Mouse (Mus musculus) liver, postnatal 0 days (tissue): ENCODE results near the gene Fmod. TPM values are rescaled to one million over a fixed set of nuclear protein-coding genes. Genes with fewer than 3 reads are reported as not detected.

Source experiments
- ATAC-seq: fragments of 200-750 bp; cut with Nextera tagmentation; 2 replicates; pipeline ENCODE4 v1.8.0; 2017; ENCODE audit warnings: mild to moderate bottlenecking, moderate library complexity
- DNase-seq: peaks from one replicate; pipeline ENCODE4 v3.0.0-alpha.2; 2016
- H3K27ac ChIP-seq: fragments of 300-500 bp; sonication (generic); 2 replicates; pipeline ENCODE4 v1.5.1; 2014; ENCODE audit warnings: antibody characterized with exemption, moderate library complexity, mild to moderate bottlenecking, low read depth
- H3K27me3 ChIP-seq: fragments of 300-500 bp; sonication (generic); 2 replicates; pipeline ENCODE4 v1.6.1; 2014; ENCODE audit warnings: low read length, control low read depth, mixed read lengths; ENCODE audit not compliant: insufficient read depth
- H3K36me3 ChIP-seq: fragments of 300-500 bp; sonication (generic); replicated peaks from 2 replicates; pipeline ENCODE4 v1.6.1; 2014; ENCODE audit warnings: mild to moderate bottlenecking, control low read depth, low read length, moderate library complexity, mixed read lengths; ENCODE audit not compliant: insufficient read depth
- H3K4me1 ChIP-seq: fragments of 300-500 bp; sonication (generic); 2 replicates; pipeline ENCODE4 v1.6.1; 2014; ENCODE audit warnings: antibody characterized with exemption, mild to moderate bottlenecking, control low read depth; ENCODE audit not compliant: insufficient read depth
- H3K4me2 ChIP-seq: fragments of 300-500 bp; sonication (generic); 2 replicates; pipeline ENCODE4 v1.6.1; 2014; ENCODE audit warnings: low read depth, mild to moderate bottlenecking, low read length, moderate library complexity, mixed read lengths
- H3K4me3 ChIP-seq: fragments of 300-500 bp; sonication (generic); 2 replicates; pipeline ENCODE4 v1.5.1; 2014; ENCODE audit warnings: low read depth, low read length
- H3K9ac ChIP-seq: fragments of 300-500 bp; sonication (generic); replicated peaks from 2 replicates; pipeline ENCODE4 v1.6.1; 2014; ENCODE audit warnings: mild to moderate bottlenecking, moderate library complexity
- H3K9me3 ChIP-seq: fragments of 300-500 bp; sonication (generic); 2 replicates; pipeline ENCODE4 v1.6.1; 2016; ENCODE audit warnings: mild to moderate bottlenecking, control low read depth, low read length, mixed read lengths
- CTCF ChIP-seq: sonication (generic); IDR thresholded peaks from 2 replicates; pipeline ENCODE4 v1.5.1; 2016; ENCODE audit warnings: antibody characterized with exemption, low read depth
- EP300 ChIP-seq: IDR thresholded peaks from 2 replicates; pipeline ENCODE4 v1.6.1; 2016; ENCODE audit warnings: antibody characterized with exemption, low read depth, mild to moderate bottlenecking
- WGBS: fragments of 180-500 bp; shearing (Covaris S2); extraction: QIAGEN DNeasy Blood & Tissue Kit; methylation state at CpG from one replicate; pipeline ENCODE4 v1.1.7; 2014; ENCODE audit not compliant: insufficient replicate concordance; 5-methylcytosine and 5-hydroxymethylcytosine counted together
- polyA plus RNA-seq: library from polyadenylated mRNA; unstranded; fragments of >200 nt; fragmentation: Nextera tagmentation; extraction: Ambion mirVana; gene quantifications from 2 replicates; pipeline ENCODE4 v1.2.1, GENCODE M21; 2015

The Fmod gene
- polyA plus RNA-seq, 1 experiment from 2014 or later: 1.6 TPM

- peaks cover 59% of the 10 kb centered on the region for H3K4me1 ChIP-seq
- H3K4me3 ChIP-seq: peak overlapping the region; percentile 79
- DNase-seq: no peak
- H3K36me3 ChIP-seq: peaks cover 39% of the 10 kb centered on the region
- peak overlapping the region; percentile 80 for H3K4me2 ChIP-seq
- TF ChIP-seq EP300 (no peak), CTCF (no peak)
- H3K9ac ChIP-seq: peak overlapping the region; percentile 81
- H3K27ac ChIP-seq: peak overlapping the region; percentile 75
- 68% methylated on average over 2 of the region's 2 CpGs for WGBS
- ATAC-seq: no peak
- no peaks in the 10 kb centered on the region for H3K27me3 ChIP-seq
- H3K9me3 ChIP-seq: no peaks in the 10 kb centered on the region
These were observed 39.7 kb downstream of the Fmod start for GRCm38 (mm10) chr1:134076789-134077188.

- peak; percentile 64 for DNase-seq
- H3K4me1 ChIP-seq: peaks cover 62% of the 10 kb centered on the region
These were observed 40.5 kb downstream of the Fmod start for GRCm38 (mm10) chr1:134077389-134078060.

GRCm38 (mm10) chr1:134078061-134078795 is 41.2 kb downstream of the Fmod start:
- H3K4me1 ChIP-seq: peaks cover 64% of the 10 kb centered on the region
- H3K4me3 ChIP-seq: peak overlapping the region; percentile 79
- peak overlapping the region; percentile 80 for H3K4me2 ChIP-seq
- peak overlapping the region; percentile 81 for H3K9ac ChIP-seq
- H3K27ac ChIP-seq: peak overlapping the region; percentile 75
- DNase-seq (peak; percentile 79), ATAC-seq (peak; percentile 7; the same call in 1 of the 2 replicates)
- H3K9me3 ChIP-seq: no peaks in the 10 kb centered on the region
- 3% methylated on average over 19 of the region's 19 CpGs for WGBS
- no peaks in the 10 kb centered on the region for H3K27me3 ChIP-seq
- TF ChIP-seq EP300 (peak; percentile 37; the same call in 1 of the 2 replicates), CTCF (no peak)
- H3K36me3 ChIP-seq: peaks cover 39% of the 10 kb centered on the region

More at GRCm38 (mm10) chr1:134077389-134078060, 40.5 kb downstream of the Fmod start:
- no peaks in the 10 kb centered on the region for H3K9me3 ChIP-seq
- H3K27me3 ChIP-seq: no peaks in the 10 kb centered on the region
- H3K9ac ChIP-seq: peak overlapping the region; percentile 81
- TF ChIP-seq EP300: peak; percentile 37
- TF ChIP-seq CTCF: peak; percentile 49
- peaks cover 39% of the 10 kb centered on the region for H3K36me3 ChIP-seq
- H3K4me3 ChIP-seq: peak overlapping the region; percentile 79
- 11% methylated on average over 14 of the region's 14 CpGs for WGBS
- ATAC-seq: no peak
- H3K27ac ChIP-seq: peak overlapping the region; percentile 75
- H3K4me2 ChIP-seq: peak overlapping the region; percentile 80

- WGBS: 0% methylated on average over 50 of the region's 62 CpGs
- ATAC-seq: peak; percentile 92
- DNase-seq: peak; percentile 99
- peaks cover 66% of the 10 kb centered on the region for H3K4me1 ChIP-seq
- H3K27ac ChIP-seq: peak within 1 kb of the TSS; percentile 75
- TF ChIP-seq CTCF: peak; percentile 18; the same call in 1 of the 2 replicates
- peak; percentile 78; the same call in 1 of the 2 replicates for TF ChIP-seq EP300
- peak within 1 kb of the TSS; percentile 79 for H3K4me3 ChIP-seq
- no peaks in the 10 kb centered on the region for H3K9me3 ChIP-seq
- peak within 1 kb of the TSS; percentile 81 for H3K9ac ChIP-seq
- peak within 1 kb of the TSS; percentile 80 for H3K4me2 ChIP-seq
- peaks cover 39% of the 10 kb centered on the region for H3K36me3 ChIP-seq
- no peaks in the 10 kb centered on the region for H3K27me3 ChIP-seq
These were observed 41.9 kb downstream of the Fmod start, which contains the start of gene Btg2 for GRCm38 (mm10) chr1:134078802-134079476. Gene Btg2, minus strand, starts transcription at chr1:134079120.

GRCm38 (mm10) chr1:134079477-134080163 is 42.6 kb downstream of the Fmod start:
- DNase-seq: peak; percentile 53
- Histone ChIP-seq H3K9ac (peak overlapping the region; percentile 57), H3K4me3 (peak overlapping the region; percentile 79), H3K36me3 (peaks cover 34% of the 10 kb centered on the region), H3K27ac (peak overlapping the region; percentile 70), H3K4me1 (peaks cover 63% of the 10 kb centered on the region), H3K9me3 (no peaks in the 10 kb centered on the region), H3K27me3 (no peaks in the 10 kb centered on the region), H3K4me2 (peak overlapping the region; percentile 67)
- ATAC-seq: peak; percentile 3; the same call in 1 of the 2 replicates
- 3% methylated on average over 9 of the region's 9 CpGs for WGBS
- TF ChIP-seq CTCF (no peak), EP300 (peak; percentile 7; the same call in 1 of the 2 replicates)
